Mouse (Mus musculus) forebrain, embryonic 10.5 days (tissue): ENCODE results near the gene Robo2. TPM values are rescaled to one million over a fixed set of nuclear protein-coding genes. Genes with fewer than 3 reads are reported as not detected.

Experiments used
- DNase-seq: peaks from one replicate; pipeline ENCODE4 v3.0.0-alpha.2; 2017; ENCODE audit warnings: low spot score; ENCODE audit errors: extremely low spot score
- H3K27ac ChIP-seq: fragments of 300-500 bp; sonication (generic); 2 replicates; pipeline ENCODE4 v1.5.1; 2016; ENCODE audit warnings: mild to moderate bottlenecking
- H3K27me3 ChIP-seq: fragments of 300-500 bp; sonication (generic); 2 replicates; pipeline ENCODE4 v1.6.1; 2016; ENCODE audit warnings: mild to moderate bottlenecking; ENCODE audit not compliant: poor library complexity, severe bottlenecking
- H3K36me3 ChIP-seq: fragments of 300-500 bp; sonication (generic); replicated peaks from 2 replicates; pipeline ENCODE4 v1.6.1; 2016; ENCODE audit warnings: mild to moderate bottlenecking, moderate library complexity
- H3K4me1 ChIP-seq: fragments of 300-500 bp; sonication (generic); 2 replicates; pipeline ENCODE4 v1.6.1; 2016
- H3K4me3 ChIP-seq: fragments of 300-500 bp; sonication (generic); 2 replicates; pipeline ENCODE4 v1.5.1; 2016; ENCODE audit warnings: mild to moderate bottlenecking, moderate library complexity
- H3K9me3 ChIP-seq: fragments of 300-500 bp; sonication (generic); 2 replicates; pipeline ENCODE4 v1.6.1; 2016; ENCODE audit warnings: mild to moderate bottlenecking, moderate library complexity
- WGBS: fragments of 180-500 bp; shearing (Covaris S2); methylation state at CpG from one replicate; pipeline ENCODE4 v1.1.7; 2016; 5-methylcytosine and 5-hydroxymethylcytosine counted together
- polyA plus RNA-seq: library from polyadenylated mRNA; unstranded; fragments of >200 nt; fragmentation: Nextera tagmentation; extraction: Ambion mirVana; gene quantifications from 2 replicates; pipeline ENCODE4 v1.2.1, GENCODE M21; 2016

Robo2 gene
- polyA plus RNA-seq, 1 experiment from 2014 or later, result 14.4 TPM

DNA sequence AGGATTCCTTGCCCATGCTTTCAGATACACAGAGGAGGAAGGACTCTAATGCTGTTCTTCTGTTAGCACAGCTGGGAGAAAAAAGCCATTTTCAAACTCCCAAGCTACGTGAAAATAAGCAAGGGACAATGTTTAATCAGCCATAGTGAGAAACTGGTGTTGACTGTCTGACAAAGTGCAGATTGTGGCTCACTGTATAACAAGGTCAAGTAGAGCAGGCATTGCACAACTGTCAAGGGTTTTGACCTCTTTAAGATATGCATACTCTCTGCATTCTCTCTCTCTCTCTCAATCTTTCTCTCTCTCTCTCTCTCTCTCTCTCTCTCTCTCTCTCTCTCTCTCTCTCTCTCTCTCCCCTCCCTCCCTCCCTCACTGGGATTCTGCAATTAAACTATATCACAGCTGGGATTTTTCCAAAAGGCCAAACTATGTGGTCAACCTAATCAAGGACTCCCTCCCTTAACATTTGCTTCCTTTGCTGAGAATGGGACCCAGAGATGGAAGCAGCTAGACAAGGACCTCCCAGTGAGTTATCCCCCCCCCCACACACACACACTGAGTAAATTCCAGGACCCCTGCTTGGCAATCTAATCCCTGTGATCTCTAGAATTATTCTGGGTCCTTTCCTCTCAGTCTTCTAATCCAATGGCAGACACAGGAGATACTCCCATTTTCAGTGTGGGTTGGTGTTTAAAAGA, 389.2 kb downstream of the Robo2 start:
- no peak overlapping the region for H3K4me3 ChIP-seq
- no peak overlapping the region for H3K27ac ChIP-seq
- WGBS, result 53% methylated on average over 1 of the region's 1 CpGs
- no peaks in the 10 kb centered on the region for H3K9me3 ChIP-seq
- no peaks in the 10 kb centered on the region for H3K36me3 ChIP-seq
- H3K27me3 ChIP-seq, result no peaks in the 10 kb centered on the region
- DNase-seq, result no peak
- 0 out of 2 replicates have a peak, but pooled peaks cover 5% of the 10 kb centered on the region for H3K4me1 ChIP-seq

DNA sequence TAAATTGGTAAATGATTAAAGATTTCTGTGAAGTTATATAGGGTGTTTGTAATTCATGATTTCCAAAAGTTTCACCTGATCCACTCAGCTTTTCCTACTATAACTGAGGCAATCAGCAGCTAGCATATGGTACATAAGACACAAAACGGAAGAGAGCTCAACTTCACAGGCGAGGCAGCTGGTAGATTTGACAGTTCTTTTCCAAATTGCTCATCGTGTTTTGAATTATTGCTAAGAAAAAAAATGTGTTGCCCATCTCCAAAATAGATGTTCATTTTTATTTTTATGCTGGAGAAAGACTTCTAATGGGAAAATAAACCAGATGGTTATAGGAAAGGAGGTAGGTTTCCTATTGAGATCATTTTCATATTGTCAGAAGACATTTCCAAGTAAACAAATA, 405.9 kb downstream of the Robo2 start:
- Histone ChIP-seq H3K27ac (no peak overlapping the region), H3K9me3 (no peaks in the 10 kb centered on the region), H3K36me3 (no peaks in the 10 kb centered on the region), H3K4me1 (no peaks in the 10 kb centered on the region), H3K27me3 (no peaks in the 10 kb centered on the region), H3K4me3 (no peak overlapping the region)
- 88% methylated on average over 3 of the region's 3 CpGs for WGBS
- no peak for DNase-seq

DNA sequence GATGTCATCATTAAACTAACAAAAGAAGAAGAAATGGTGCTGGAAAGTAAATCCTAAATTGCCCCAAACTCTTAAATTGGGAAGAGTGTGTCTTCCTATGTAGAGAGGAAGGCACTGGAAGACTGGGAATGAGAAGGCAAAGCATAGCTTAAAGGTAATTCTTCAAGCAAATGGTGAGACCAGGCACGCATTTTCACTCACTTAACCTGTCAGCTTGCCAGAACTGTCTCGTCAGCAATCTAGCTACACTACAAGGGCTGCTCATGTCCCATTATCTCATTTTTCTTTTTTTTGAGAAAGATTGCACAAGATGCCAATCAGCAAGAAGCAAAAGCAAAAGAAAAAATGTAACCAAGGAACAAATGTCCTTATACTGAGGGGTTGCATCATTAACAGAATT, 410.3 kb downstream of the Robo2 start:
- Histone ChIP-seq H3K4me3 (no peak overlapping the region), H3K9me3 (no peaks in the 10 kb centered on the region), H3K4me1 (no peaks in the 10 kb centered on the region), H3K27ac (no peak overlapping the region), H3K27me3 (no peaks in the 10 kb centered on the region), H3K36me3 (no peaks in the 10 kb centered on the region)
- DNase-seq, result no peak
- WGBS, result 91% methylated on average over 2 of the region's 2 CpGs

DNA sequence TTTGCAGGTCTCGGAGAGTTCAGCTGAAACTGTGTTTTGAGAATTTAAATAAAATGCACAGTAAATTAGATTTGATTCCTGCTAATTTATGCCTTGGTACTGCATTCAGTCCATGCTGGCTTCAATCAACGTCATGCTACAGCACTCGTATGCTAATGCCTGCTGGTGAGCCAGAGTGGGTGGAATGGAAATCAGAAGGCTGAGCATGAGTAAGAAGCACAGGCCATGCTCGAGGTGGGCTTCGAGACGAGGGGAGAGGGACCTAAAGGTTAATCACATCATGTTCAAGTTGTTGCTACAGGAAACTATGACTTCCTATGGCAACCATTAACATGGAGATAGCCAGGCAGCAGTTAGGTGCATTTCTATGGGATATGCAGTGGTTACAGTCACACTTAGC, 420.4 kb downstream of the Robo2 start:
- H3K27ac ChIP-seq, result no peak overlapping the region
- no peaks in the 10 kb centered on the region for H3K9me3 ChIP-seq
- H3K36me3 ChIP-seq, result no peaks in the 10 kb centered on the region
- 84% methylated on average over 6 of the region's 6 CpGs for WGBS
- H3K4me3 ChIP-seq, result no peak overlapping the region
- no peak for DNase-seq
- H3K4me1 ChIP-seq, result no peaks in the 10 kb centered on the region
- no peaks in the 10 kb centered on the region for H3K27me3 ChIP-seq

DNA sequence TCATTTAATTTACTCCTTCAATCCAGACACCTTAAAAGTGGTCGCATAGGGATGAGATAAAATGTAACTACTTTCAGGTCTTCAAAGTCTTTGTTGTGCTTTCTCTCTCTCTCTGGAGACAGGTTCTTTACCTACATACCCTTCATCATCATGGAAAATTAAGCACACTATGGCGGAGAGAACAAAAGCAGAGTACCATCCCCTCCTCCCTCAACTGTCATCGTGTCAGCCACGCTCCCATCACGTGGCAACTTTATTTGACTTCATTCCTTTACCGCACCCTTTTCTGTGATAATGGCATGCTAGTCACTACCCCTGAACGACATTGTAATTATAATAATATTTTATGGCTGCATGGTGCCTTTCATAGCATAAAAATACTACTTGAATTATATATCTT, 442.1 kb downstream of the Robo2 start:
- Histone ChIP-seq H3K36me3 (no peaks in the 10 kb centered on the region), H3K27me3 (no peaks in the 10 kb centered on the region), H3K27ac (no peak overlapping the region), H3K4me1 (peaks cover 2% of the 10 kb centered on the region), H3K4me3 (no peak overlapping the region), H3K9me3 (no peaks in the 10 kb centered on the region)
- 90% methylated on average over 7 of the region's 7 CpGs for WGBS
- DNase-seq, result no peak

DNA sequence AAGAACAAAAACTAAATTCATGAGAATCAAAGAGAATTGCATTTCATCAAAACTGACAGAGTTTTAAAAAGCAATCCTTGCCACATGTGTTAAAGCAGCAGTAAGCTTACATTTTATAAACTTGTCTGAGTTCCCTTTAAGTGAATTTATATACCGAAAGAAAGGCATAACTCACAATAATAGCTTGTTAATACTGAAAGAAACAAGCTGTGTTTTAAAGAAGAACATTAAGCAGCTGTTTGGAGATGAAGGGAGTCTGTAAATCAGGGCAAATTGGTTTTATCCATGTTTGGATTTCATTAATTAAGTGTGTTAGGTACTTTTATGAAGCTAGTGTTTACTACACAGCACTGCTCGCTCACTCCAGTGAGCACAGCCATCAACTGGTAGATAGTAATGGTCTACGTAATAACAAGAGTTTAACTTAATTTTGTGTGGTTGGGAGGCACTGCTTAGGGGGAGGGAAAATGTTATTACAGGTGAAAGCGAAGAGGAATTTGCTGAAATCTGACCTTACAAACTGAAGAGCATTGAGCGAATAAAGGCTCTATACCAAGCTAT, 447.2 kb downstream of the Robo2 start:
- peaks cover 11% of the 10 kb centered on the region for H3K4me1 ChIP-seq
- no peak overlapping the region for H3K27ac ChIP-seq
- no peaks in the 10 kb centered on the region for H3K9me3 ChIP-seq
- H3K27me3 ChIP-seq, result no peaks in the 10 kb centered on the region
- H3K4me3 ChIP-seq, result no peak overlapping the region
- 87% methylated on average over 5 of the region's 5 CpGs for WGBS
- DNase-seq, result no peak
- no peaks in the 10 kb centered on the region for H3K36me3 ChIP-seq

DNA sequence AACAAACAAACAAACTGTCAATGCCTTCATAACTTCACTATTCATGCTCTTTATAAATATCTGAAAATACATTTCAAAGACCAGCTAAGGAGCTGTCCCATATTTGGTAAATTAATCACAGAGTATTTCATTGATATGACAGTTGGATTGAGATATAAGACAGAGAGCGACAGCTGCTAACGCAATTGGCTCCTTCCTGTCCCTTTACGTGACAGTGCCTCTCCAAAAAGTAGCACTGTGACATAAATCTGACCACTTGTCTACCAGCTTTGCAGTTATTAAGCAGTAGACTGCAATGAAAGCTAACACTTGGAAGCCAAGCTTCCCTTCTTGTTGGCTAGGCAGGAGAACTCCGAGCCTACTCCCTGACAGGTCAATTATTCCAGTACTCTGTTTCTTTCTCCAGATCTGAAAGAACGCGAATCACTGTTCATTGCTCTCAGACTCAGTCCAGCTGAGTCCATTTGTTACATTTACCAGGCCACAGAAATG, 452.1 kb downstream of the Robo2 start:
- Histone ChIP-seq H3K27ac (no peak overlapping the region), H3K4me1 (peaks cover 15% of the 10 kb centered on the region), H3K9me3 (no peaks in the 10 kb centered on the region), H3K27me3 (no peaks in the 10 kb centered on the region), H3K36me3 (no peaks in the 10 kb centered on the region), H3K4me3 (no peak overlapping the region)
- 89% methylated on average over 6 of the region's 6 CpGs for WGBS
- no peak for DNase-seq

DNA sequence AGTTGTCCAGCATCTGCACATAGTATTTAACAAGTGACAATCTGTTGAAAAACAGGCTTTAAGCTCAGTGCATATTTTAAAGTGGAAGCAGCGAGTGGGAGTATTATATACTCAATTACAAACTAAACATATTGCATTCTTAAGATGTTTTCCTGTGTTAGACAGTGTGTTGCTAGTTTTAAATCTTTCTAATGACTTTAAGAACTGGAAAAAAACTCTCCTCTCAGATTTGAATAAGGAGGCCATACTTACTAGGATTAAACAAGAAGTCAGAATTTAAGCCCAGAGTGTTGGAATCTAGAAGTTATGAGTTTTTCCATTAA, 453.1 kb downstream of the Robo2 start:
- Histone ChIP-seq H3K27me3 (no peaks in the 10 kb centered on the region), H3K4me1 (0 out of 2 replicates have a peak, but pooled peaks cover 8% of the 10 kb centered on the region), H3K9me3 (no peaks in the 10 kb centered on the region), H3K36me3 (no peaks in the 10 kb centered on the region), H3K4me3 (no peak overlapping the region), H3K27ac (no peak overlapping the region)
- no peak for DNase-seq
- 84% methylated on average over 1 of the region's 1 CpGs for WGBS

DNA sequence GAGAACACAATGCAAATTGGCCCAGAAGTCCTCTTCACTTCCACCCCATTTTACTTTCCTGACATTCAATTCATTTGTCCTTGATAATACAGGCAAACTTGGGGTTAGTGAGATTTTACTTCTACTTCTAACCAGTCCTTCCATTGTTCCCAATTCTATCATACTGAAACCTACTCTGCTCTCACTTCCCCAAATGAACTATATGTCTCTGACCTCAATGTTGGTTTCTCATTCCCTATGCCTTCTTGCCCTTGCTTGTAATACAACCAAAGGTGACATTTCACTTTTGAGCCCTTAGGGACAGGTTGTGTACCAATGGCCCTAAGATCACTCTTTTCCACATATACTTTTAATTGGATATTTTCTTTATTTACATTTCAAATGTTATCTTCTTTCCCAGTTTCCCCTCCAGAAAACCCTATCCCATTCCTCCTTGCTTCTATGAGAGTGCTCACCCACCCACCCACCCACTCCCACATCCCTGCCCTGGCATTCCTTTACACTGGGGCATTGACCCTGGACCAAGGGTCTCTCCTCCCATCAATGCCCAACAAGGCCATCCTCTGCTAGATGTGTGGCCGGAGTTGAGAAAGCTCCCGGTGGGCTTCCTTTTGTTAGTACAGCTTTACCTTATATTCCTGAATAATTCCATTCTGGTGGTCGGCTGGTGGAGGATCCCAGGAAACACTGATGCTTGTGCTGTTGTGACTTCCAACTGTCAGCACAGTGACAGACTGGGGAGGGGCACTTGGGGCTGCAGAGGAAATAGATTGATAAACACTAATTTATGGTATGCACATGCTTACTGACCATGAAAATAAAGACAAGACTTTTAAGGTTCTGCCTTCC, 453.7 kb downstream of the Robo2 start:
- Histone ChIP-seq H3K4me3 (no peak overlapping the region), H3K9me3 (no peaks in the 10 kb centered on the region), H3K36me3 (no peaks in the 10 kb centered on the region), H3K4me1 (0 out of 2 replicates have a peak, but pooled peaks cover 8% of the 10 kb centered on the region), H3K27ac (no peak overlapping the region), H3K27me3 (no peaks in the 10 kb centered on the region)
- no peak for DNase-seq
- 50% methylated on average over 3 of the region's 3 CpGs for WGBS

DNA sequence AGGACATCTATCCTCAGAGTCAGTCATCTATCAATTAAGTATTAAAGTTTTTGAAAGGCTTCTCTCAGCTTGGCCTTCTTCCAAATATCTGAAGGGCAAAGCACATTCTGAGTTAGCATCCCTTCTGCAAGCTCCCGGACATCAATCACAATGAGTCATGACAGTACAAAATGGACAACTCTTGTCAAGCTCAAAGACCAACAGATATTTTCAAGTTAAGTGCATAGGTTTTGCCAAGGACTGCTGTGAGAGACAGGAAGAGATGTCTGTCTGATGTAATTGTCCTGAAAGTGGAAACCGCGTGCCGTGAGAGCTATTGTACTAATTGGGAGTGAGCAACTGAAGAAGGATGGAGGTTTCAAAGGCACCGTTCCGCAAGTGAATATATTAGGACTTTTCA, 465.5 kb downstream of the Robo2 start:
- Histone ChIP-seq H3K9me3 (no peaks in the 10 kb centered on the region), H3K27ac (no peak overlapping the region), H3K4me3 (no peak overlapping the region), H3K27me3 (no peaks in the 10 kb centered on the region), H3K4me1 (peaks cover 13% of the 10 kb centered on the region; the same call in 1 of the 2 replicates), H3K36me3 (no peaks in the 10 kb centered on the region)
- WGBS, result 87% methylated on average over 6 of the region's 6 CpGs
- DNase-seq, result no peak

DNA sequence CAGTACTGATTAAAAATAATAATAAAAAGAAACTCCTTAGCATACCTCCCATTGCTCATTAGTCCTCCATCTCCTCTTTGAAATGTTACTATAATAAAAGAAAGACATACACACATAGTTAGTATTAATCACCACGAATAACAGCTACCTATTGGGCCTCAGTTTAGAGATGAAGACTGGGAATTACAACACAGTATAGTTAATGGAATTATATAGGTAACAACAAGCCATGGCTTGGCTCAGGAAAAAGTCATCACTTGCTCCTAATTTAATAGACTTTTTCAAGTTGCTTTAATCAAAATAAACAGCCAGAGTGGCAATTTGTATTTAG, 471.4 kb downstream of the Robo2 start:
- Histone ChIP-seq H3K27ac (no peak overlapping the region), H3K9me3 (no peaks in the 10 kb centered on the region), H3K4me3 (no peak overlapping the region), H3K4me1 (no peaks in the 10 kb centered on the region), H3K36me3 (no peaks in the 10 kb centered on the region), H3K27me3 (no peaks in the 10 kb centered on the region)
- no peak for DNase-seq
- WGBS, result 79% methylated on average over 1 of the region's 1 CpGs

DNA sequence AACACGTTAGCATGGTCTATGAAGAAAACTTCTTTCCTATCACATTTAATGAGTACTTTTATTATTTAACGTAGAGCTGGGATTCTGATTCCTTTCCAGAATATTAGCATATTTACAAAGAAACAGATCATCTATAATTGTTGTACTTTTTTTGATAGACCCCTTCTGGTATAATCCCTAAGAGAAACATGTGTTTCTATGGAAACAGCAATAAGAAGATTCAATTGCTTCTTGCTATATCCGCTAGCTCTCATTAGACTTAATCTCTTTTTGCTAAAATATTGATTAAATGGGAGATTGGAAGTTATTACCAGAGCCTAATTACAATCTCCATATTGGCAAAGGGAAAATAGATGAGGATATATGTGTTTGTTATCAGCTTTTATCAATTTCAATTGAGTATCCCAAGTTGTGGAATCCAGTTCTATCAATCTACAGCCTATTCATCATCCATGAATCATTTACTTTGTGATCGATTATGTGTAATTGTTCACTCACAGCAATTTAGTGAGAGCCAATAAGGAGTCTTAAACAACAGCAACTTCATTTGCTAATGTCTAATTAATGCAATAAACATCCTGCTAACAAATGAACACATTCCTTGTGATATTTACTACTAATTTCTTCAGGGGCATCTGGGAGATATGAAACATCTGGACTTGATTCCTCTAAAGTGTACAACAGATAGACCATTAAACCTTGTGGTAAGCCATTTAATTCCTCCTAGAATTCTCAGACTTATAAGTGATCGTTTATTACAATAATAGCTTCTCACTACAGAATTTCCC, 472.0 kb downstream of the Robo2 start:
- no peaks in the 10 kb centered on the region for H3K9me3 ChIP-seq
- H3K4me1 ChIP-seq, result no peaks in the 10 kb centered on the region
- H3K4me3 ChIP-seq, result no peak overlapping the region
- no peaks in the 10 kb centered on the region for H3K36me3 ChIP-seq
- no peak overlapping the region for H3K27ac ChIP-seq
- H3K27me3 ChIP-seq, result no peaks in the 10 kb centered on the region
- 87% methylated on average over 5 of the region's 5 CpGs for WGBS
- no peak for DNase-seq
